Mouse (Mus musculus) hematopoietic multipotent progenitor cell, adult 10-12 weeks (in vitro differentiated cells): Measurements from ENCODE around the gene Acadl. TPM values are rescaled to one million over a fixed set of nuclear protein-coding genes. Genes with fewer than 3 reads are reported as not detected.

Experiments used
- polyA plus RNA-seq: library from polyadenylated mRNA; stranded (reverse); fragments of >175 nt; gene quantifications from 2 replicates; pipeline ENCODE4 v1.2.3, GENCODE M21; 2012; ENCODE audit warnings: low replicate concordance

The Acadl gene
- polyA plus RNA-seq = 5.9 and 7.2 TPM in 2 replicates

GRCm38 (mm10) chr1:66862712-66863511, at the start of gene Acadl:
Gene Acadl, minus strand, starts transcription at chr1:66863277.

GRCm38 (mm10) chr1:66817453-66817839, 45.6 kb downstream of the Acadl start, which contains the start of gene Kansl1l:
Gene Kansl1l, minus strand, starts transcription at chr1:66817562.

Other genes starting within 250 kb of the Acadl start
- gene Rpe, start 162.4 kb downstream of the Acadl start, polyA plus RNA-seq = 10.4 and 16.0 TPM in 2 replicates
- 2.6 and 5.6 TPM in 2 replicates for gene Kansl1l, start 45.7 kb downstream of the Acadl start, polyA plus RNA-seq
- gene Myl1, start 82.1 kb upstream of the Acadl start, polyA plus RNA-seq = 0.18 TPM in 1 of 2 replicates, not detected in the other
- gene Lancl1, start 175.6 kb upstream of the Acadl start, polyA plus RNA-seq = 6.6 and 18.8 TPM in 2 replicates